Mouse (Mus musculus): Measurements from ENCODE around the gene Olfr960.

- TF ChIP-seq CTCF (IDR thresholded peaks at IDR 0.05; ENCODE audit: extremely low read depth, insufficient read length, insufficient replicate concordance, low read depth, low read length) (no peak), POLR2A (IDR thresholded peaks at IDR 0.05; ENCODE audit: low read depth, low read length) (no peak)
Observed at GRCm38 (mm10) chr9:39602536-39603332, 18.4 kb upstream of the Olfr960 start.
